Mouse (Mus musculus) cerebellum, postnatal 14 days (tissue): ENCODE measurements at regions not wholly inside any gene's neighbourhood (a gene's known extent, or its start where the extent isn't known, plus 50 kb on each side); places are given as distances from the start of the nearest gene placed in this dataset.
"Not testable (repeated sequence)": the region's sequence is repeated elsewhere in the genome, so short reads cannot be mapped to it uniquely, and the experiment has no call there.

Experiments used
- DNase-seq, 2 experiments: peaks; one replicate each; pipeline ENCODE4 v3.0.0; 2021; ENCODE audit warnings: mixed read lengths in 2 of 2

DNA sequence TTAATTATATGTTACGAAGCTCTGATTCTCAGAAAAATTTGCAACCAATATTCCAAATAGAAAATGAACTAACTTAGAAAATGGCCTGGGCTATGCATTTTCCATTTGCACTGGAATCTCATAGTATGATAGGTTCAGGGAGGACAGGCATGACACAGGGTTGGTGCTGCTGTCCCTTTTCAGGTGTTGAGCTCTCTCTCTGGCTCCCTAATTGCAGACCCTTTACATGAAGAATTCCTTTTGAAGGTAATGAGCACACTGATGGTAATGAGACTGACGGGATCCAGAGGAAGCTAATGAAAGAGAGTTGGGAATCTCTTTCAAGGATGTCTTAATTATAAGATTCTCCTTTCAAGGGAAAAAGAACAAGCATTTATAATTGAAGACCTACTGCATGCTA, 87.6 kb downstream of the Serpinb8 start:
- DNase-seq, result no peak

DNA sequence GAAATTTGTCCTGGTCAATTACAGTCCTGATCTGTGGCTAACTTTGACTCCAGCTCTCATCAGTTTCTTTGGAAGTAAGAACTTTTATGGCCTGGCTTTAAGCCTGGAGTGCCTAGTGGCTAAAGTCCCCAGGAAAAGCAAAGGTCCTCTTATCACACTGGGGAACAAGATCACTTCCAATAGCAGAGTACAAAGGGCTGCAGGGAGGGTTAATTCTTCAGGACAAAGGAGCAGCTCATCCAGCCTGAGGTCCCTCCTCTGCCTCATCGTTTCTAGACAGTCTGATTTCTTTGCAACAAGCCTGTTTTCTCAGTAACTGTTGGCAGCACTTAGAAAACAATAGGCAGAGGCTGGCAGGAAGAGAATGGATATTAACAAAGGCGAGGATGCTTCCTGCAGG, 107.1 kb downstream of the Serpinb8 start:
- DNase-seq, result no peak

DNA sequence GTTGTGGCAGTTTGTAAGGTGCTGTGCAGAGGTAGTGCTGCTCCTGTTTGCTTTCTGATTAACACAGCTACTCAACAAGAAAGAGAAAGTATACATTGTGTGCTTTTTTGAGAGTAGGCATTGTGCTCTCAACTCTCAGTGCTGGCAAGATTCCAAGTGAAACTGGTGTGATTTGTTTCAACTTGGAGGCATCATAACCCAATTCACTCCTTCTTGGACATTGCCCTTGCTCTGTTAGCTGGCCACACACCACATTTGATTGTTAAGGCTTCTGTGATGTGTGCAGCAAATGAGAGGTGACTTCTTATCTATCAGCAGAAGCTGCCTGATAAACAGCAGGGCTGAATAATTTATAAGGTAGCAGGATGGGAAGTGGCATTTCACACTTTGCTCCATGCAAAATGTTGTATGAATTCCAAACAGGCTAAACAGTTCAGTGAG, 116.3 kb downstream of the Serpinb8 start:
- no peak for DNase-seq

DNA sequence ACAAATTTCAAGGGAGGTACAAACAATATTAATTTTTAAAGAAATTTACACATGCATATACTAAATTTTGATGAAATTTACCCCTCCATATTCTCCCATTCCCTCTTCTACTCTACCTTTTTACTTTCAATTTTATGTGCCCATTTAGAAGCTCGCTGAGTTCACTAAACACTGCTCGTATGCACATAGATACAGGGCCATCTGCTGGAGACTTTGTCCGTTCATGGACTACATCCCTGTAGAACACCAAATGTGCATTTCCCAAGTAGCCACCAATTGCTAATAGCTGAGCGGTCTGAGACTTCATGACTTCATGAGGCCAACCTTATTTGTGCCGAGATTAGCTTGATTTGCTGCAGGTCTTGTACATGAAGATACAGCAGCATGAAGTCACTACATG, 118.8 kb downstream of the Serpinb8 start:
- DNase-seq, result no peak

DNA sequence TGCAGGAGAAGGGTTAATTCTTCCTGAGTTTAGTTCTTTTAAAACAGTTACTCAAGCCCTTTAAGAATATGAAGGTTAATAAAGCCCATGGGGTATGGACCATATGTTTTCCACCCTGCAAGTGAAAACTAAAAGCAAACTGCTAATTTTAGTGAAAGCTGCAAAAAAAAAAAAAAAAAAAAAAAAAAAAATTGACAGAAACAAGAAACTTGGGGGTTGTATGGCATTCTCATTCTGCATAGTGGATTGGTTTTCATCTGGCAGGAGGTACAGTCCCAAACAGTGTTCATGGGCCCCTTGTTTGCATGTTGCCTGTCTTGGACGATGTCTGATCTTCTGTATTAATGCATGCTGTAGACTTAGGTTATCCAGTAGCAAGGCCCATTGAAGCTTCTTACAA, 125.1 kb downstream of the Serpinb8 start:
- no peak for DNase-seq

DNA sequence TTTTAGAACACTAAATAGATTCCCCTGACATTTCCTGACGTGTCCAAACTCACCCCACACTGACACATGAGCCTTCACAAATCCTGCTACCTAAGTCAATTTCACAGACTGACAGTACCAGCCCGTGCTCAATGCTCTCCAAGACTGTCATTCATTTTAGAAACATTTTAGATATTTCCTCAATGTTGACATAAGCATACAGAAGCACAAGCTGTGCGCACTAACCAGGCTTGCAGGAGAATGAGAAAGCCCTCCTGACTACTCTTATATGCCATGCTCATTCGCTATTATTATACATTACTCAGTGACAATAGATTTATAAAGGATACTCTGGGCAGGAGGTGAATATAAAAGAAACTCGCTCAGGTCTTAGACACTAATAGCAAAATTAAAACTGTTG, 129.5 kb downstream of the Serpinb8 start:
- no peak for DNase-seq

GRCm38 (mm10) chr1:107728113-107728839, 138.5 kb downstream of the Serpinb8 start:
- no peak for DNase-seq

DNA sequence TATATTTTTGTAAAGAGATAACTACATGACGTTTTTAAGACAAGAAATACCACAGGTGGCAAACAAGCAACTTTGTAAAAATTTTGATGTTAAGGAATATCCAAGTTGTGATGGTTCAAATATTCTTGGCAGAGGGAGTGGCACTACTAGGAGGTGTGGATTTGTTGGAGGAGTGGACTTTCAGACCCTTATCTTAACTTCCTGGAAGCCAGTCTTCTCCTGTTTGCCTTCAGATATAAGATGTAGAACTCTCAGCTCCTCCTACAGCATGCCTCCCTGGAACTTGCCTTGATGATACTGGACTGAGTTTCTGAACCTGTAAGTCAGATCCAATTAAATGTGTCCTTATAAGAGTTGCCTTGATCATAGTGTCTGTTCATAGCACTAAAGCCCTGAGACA, 175.5 kb downstream of the Serpinb8 start:
- no peak for DNase-seq

DNA sequence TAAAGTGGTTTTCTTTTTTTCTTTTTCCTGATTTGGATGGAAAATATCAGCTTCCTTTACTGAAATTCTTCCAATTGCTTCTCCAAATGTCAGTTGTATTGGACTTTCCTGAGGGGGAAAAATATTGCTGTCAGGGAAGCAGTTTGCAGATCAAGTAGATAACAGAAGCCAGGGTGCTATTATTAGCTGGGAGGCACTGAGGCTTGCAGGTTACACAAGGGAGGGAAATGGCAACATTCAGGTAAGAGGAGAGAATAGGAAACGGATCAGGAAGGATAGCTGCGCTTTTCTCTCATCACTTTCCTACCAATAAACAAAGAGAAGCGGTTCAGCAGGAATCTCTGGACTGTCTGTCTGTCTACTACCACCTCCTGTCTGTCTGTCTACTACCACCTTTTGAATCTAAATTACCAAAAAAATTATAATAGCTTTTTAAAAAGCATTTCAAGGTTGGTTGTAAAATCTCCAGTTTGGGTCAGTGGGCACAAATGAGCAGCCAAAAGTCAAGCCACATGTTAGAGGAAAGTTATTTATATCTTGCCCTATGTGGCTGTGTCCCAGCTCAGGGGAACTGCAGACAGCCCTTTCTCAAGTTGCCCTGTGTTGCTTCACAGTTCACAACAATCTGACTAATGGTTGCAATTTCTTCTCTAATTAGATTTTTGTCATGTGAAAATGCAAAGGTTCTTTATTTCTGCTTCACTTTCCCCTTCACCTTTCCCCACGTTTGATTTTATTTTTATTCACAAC, 177.6 kb downstream of the Serpinb8 start:
- peak; percentile 18 to 55 for DNase-seq

- no peak for DNase-seq
Measured at GRCm38 (mm10) chr1:107772967-107773366, 183.2 kb downstream of the Serpinb8 start.

- DNase-seq, result no peak
Measured at GRCm38 (mm10) chr1:107783079-107783478, 193.3 kb downstream of the Serpinb8 start.

DNA sequence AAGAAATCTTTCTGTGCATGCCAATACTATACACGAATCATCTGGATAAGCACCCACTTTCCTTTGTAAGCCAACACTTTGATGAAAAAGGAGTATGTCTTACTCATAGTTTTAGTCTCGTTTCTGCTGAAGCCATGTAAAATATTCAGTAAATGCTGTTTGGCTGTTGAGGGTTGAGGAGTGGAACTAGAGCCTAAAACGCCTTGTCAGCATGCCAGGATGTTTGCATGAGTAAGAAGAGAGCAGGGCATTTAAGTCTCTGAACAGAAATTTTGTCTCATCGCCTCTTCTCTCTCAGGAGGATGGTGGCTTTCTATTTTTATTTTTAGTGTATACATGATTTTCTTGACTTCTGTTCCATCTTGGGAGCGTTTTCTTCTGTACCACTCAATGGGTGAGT, 216.0 kb downstream of the Serpinb8 start:
- peak in 1 of 2 experiments; percentile 4 for DNase-seq

- not testable (repeated sequence) for DNase-seq
Measured at GRCm38 (mm10) chr1:107807367-107807766, 217.6 kb downstream of the Serpinb8 start.

GRCm38 (mm10) chr1:107811136-107811535, 221.3 kb downstream of the Serpinb8 start:
- peak; percentile 24 to 63 for DNase-seq

GRCm38 (mm10) chr1:107811859-107812258, 222.1 kb downstream of the Serpinb8 start:
- no peak for DNase-seq

- DNase-seq, result no peak
Measured at GRCm38 (mm10) chr1:107837877-107838276, 248.1 kb downstream of the Serpinb8 start.

DNA sequence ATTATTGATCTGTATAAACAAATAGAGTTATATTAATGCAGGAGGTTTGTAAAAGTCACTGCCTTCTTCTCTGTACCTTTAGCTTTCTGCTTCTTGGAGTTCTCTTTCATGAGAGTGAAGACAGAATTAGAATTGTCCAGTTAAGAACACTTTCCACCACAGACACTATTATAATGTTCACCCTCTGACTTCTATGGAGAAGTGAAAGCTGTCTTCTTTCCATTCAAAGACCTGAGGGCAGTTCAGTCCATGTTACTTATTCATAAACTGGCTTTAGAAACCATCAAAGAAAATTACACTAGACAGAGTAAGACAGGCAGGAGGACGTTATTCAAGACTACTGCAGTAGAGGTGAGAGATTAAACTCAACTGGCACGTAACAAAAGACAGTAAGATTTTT, 262.6 kb downstream of the Serpinb8 start:
- DNase-seq, result no peak

DNA sequence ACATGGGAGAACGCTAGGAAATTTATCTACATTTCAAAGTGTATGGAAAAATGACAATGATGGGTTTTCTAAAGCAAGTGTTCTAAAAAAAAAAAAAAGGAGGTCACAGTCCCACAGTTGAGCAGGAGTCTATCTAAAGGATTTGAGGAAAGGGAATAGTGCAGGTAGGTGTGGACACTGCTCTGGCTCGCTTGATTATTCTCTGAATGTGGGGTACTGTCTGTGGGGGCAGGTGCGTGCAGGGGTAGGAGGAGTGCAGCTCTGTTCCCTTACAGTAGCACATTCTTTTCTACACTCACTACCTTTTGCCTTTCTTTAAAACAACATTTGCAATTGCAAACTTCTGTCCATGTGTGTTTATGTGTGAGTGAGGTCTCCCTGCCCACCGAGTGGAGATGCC, 263.2 kb downstream of the Serpinb8 start:
- no peak for DNase-seq

- peak; percentile 26 to 59 for DNase-seq
Measured at GRCm38 (mm10) chr1:107897743-107898437, 308.1 kb downstream of the Serpinb8 start.

- peak; percentile 57 to 73 for DNase-seq
Measured at GRCm38 (mm10) chr1:107899261-107899660, 309.5 kb downstream of the Serpinb8 start.

- peak in 1 of 2 experiments; percentile 15 for DNase-seq
Measured at GRCm38 (mm10) chr1:107900449-107900848, 310.6 kb downstream of the Serpinb8 start.

DNA sequence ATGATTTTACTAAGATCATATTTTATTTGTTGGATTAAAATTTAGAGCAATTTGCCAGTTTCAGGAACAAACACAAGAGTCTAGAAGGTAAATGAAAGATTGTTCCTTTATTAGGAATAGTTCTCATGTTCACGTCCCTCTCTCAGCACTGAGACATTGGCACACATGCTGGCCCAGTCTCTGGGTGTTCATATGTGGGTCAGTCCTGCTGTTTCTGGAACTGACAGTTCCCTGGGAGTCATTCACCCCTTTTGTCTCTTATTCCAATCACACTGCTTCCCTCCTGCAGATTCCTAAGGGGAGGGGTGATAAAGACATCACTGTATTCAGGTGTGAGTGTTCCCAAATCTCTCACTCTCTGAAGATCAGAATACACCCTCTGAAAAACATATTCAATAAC, 311.1 kb downstream of the Serpinb8 start:
- peak; percentile 29 to 56 for DNase-seq

DNA sequence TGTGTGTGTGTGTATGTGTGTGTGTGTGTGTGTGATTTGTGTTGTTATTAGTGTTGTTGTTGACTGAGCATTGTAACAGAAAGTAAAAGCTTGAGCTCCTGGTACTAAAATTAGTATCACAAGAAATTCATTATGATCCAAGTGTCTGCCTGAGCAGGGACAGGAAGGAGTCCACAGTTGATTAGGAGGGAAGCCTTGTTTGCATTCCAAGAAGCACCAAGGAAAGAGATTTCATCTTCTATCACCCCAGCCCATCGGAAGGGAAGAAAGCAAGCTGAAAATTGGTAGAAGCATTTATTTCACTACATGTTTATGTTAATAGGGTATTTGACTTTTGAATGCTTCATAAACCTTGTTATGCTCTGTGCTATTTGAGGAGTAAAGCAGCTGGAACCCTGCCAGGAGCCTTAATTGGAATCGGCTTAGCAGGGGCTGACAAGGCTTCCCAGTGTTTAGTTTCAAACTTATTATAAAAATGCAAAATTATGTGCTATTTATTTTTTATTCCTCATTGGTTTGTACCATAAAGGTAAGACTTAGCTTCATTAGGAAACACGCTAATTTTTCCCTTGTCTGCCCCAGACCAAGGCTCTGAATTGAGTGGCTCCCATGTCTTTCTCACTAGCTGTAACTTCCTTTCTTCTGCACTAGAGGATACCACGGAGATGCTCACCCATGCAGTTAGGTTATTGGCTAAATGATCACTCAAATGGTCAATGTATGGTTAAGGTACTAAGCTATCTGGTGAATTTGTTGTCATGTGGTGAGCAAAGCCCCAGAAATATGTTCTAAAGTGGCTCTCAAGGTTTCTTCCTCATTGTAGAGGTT, 318.6 kb downstream of the Serpinb8 start:
- DNase-seq, result peak; percentile 68
